Mouse (Mus musculus): ENCODE data around the gene Cebpb.
"Not testable (repeated sequence)": the region's sequence is repeated elsewhere in the genome, so short reads cannot be mapped to it uniquely, and the experiment has no call there.

Gene Cebpb

DNA sequence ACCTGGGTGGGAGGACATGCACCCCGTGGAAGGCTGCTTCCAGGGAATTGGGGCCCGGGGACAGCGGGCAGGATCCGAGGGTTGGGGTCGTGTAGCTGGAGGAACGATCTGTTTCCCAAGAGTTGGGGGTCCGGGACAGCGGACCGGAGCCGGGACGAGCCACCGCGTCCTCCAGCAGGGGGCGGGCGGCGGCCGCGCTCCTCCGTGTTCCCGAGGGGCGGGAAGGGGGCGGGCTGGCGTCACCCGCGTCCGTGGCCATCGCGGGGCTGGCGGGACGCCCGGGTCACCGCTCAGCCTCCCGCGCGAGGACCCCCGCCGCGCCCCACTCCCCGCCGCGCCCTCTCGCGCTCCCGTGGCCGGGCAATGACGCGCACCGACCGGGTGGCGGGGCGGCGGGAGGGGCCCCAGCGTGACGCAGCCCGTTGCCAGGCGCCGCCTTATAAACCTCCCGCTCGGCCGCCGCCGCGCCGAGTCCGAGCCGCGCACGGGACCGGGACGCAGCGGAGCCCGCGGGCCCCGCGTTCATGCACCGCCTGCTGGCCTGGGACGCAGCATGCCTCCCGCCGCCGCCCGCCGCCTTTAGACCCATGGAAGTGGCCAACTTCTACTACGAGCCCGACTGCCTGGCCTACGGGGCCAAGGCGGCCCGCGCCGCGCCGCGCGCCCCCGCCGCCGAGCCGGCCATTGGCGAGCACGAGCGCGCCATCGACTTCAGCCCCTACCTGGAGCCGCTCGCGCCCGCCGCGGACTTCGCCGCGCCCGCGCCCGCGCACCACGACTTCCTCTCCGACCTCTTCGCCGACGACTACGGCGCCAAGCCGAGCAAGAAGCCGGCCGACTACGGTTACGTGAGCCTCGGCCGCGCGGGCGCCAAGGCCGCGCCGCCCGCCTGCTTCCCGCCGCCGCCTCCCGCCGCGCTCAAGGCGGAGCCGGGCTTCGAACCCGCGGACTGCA, at the start of gene Cebpb:
TSS of gene Cebpb (plus strand) at position 418 of the 954 bp plus-strand sequence.
- peak; percentile 89 for DNase-seq (ENCODE audit: low spot score)

DNA sequence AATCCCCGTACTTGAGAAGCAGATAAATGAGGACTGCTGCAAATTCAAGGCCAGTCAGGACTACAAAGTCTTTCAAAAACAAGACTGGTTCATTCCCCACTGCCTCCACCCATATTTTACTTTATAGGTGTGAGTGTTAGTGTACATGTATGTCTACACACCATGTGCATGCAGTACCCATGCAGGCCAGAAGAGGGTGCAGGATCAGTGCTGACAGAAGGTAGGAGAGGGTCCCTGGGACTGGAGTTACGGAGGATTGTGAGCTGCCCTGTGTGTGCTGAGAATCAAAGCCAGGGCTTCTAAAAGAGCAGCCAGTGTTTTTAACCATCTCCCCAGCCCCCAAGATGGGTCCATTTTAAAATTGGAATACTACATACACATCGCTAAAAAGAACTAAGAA, 48.4 kb upstream of the Cebpb start:
- DNase-seq (ENCODE audit: low spot score): no peak

DNA sequence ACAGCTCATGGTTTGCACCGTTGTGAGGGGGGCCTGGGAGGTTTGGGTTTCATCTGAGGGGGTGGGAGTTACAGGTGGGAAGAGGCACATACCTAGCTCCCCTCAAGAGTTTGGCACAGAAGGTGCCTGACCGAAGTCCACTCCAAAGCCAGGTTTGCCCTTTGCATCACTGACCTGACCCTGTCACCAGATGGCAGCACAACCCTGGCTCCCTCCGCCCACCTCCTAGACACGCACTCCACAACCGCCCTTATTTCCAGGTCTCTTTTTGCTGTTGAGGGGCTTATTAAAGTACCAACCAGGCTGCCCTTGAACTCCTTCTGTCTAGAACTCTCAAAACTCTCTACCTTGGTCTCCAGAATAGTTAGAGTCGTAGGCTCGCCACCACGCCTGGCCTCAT, 47.4 kb upstream of the Cebpb start:
- DNase-seq (ENCODE audit: low spot score): peak; percentile 74

DNA sequence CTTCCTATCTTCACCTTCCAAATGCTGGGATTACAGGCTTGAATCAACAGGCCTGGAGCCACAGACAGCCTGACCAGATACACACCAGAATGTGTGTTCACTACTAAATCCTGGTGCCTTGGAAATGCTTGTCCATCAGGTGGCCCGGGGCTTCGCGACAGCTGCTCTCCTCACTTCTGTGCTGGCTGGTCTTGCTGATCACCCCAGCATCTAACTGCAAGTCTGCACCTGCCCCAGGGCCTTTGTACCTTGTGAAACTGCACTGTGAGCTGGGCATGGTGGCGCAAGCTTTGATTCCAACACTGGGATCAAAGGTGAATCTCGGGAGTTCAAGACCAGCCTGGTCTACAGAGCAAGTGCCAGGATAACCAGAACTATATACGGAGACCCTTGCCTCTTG, 46.6 kb upstream of the Cebpb start:
- DNase-seq (ENCODE audit: low spot score): no peak

DNA sequence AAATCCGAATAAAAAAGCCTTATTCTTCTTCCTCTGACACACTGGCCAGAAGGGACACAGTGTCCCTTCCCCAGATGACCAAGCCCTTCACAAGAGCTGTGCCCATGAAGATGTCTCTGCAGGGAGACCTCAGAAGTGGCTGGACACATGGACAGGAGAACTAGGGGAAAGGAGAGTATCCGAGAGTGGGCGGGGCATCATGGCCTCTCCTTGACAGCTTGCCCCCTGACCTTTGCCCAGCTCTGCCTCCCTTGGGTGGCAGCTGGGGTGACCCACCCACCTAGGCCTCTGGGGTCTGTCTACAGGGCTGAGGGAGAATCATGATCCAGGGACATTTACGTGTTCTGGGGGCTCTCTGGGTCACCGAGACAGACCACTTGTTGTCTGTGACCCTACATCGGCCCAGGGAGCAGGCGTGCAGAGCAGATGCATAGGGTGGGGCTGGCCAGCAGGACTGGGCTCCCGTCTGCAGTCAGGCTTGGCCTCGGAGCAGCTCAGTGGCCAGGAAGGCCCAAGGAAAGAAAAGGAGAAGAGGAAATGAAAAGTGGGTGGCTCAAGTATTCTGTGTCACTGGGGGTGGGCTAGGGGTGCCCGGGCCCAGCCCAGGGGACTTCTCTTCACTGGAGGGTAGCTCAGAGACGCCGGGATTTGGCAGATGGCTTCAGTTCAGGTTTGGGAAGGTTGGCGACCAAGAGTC, 45.2 kb upstream of the Cebpb start:
- not testable (repeated sequence) for DNase-seq (ENCODE audit: low spot score)

DNA sequence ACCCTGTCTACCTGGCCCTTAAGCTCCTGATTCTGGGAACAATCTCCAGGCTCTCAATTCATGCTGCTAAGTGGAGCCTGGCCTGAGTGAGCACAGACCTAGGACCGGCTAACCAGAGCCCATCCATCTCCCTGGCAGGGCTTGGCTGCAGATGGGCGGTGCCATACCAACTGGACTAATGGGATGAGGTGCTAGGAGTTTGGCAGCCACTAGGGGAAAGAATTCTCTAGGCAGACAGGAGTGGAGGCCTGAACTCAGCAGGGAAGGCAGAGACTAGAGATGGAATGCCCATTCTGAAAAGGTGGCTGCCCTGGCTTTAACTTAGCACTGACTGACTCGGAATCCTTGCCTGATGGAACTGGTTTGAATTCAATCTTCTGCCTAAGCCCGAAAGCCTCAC, 42.3 kb upstream of the Cebpb start:
- DNase-seq (ENCODE audit: low spot score): no peak

DNA sequence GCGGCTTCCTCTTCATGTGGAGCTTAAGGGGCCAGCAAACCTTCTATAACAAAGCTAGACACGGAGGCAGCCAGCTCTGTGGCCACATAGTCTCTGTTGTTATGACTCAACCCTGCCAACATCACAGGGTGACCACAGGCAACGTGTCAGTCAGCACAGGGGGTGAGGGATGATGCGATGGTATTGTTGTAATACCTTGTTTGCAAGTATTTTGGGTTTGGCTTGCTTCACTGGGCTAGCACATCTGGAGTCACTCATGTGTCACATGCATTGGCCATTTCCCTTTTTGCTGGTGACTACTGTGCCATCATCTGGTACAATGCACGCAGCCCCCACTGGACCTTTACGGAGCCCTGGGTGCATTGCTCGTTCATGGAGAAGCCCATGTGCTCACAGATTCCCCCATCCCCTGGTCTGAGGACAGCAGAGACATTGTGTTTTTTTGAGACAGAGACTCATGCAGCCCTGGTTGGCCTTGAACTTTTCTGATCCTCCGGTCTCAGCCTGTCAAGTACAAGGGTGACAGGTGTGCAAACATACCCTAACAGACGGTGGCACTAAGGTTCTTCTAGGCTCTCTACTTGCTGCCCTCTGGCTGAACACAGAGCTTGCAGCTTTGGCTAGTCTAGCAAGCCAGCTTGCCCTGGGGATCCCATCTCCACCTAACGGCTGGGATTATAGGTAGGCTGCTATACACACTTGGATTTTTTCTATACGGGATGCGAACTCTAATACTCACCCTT, 39.3 kb upstream of the Cebpb start:
- no peak for DNase-seq (ENCODE audit: low spot score)

DNA sequence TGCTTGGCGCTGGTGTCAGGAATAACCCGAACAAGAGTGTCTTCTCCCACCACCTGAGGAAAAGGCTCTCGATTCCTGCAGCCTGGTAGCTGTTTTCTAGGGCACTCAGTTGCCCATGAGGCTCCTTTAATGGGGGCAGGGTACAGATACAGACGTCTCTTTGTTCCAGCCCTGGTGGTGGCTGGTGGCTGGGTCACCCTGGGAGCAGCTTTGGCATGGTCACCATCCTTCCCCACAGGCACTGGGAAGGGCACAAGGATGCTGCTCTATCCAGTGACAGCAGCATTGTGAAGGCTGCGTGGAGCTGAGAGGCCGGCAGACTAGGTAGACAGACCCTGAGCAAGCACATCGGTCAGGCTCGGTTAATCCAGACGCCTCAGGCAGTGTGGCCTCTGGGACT, 37.1 kb upstream of the Cebpb start:
- no peak for DNase-seq (ENCODE audit: low spot score)

DNA sequence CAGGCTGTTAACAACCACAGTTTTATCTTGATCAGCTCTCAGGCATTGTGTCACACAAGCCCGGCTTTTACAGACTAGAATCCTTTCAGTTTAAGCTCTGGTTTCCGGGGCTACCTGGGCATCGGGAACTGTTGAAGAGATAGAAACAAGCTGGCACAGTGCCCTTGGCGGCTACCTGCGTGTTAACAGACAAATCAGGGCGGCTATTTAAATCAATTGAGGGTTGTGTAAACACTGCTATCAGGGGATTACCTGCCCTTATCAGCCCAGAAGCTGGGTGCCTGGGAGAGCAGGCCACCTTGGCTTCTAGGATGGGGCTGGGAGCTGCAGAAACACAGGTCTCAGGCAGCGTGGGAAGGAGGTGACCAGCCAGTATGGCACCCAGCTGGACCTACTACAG, 36.0 kb upstream of the Cebpb start:
- no peak for DNase-seq (ENCODE audit: low spot score)

DNA sequence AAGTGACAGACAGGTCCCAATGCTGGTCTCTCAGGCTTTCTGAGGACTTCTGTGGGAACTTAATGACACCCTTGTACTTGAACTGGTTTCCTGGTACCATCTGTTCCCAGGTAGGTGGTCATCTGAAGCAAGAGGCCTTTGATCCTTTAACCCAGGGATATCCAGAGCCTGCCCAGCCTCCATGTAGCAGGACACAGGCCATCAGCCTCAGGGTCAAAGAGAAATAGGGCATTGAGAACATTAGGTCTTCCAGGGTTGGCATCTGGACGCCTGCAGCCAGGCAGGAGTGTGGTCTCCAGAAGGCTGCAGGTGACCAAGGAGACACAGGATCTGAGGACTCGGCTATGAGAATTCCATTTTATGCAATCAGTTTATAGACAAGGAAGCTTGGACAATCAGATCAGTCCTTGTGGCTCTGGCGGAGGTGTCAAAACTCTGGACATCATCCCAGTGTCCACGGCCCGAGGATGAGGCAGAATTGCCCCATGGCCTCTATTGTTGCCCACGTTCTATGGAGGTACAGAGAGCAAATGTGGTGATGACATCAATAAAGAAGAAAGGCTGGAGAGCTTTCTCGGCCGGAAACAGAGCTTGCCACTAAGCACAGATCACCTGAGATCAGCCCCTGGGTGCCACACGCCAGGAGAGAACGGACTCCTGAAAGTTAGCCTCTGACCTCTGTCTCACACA, 33.7 kb upstream of the Cebpb start:
- no peak for DNase-seq (ENCODE audit: low spot score)

DNA sequence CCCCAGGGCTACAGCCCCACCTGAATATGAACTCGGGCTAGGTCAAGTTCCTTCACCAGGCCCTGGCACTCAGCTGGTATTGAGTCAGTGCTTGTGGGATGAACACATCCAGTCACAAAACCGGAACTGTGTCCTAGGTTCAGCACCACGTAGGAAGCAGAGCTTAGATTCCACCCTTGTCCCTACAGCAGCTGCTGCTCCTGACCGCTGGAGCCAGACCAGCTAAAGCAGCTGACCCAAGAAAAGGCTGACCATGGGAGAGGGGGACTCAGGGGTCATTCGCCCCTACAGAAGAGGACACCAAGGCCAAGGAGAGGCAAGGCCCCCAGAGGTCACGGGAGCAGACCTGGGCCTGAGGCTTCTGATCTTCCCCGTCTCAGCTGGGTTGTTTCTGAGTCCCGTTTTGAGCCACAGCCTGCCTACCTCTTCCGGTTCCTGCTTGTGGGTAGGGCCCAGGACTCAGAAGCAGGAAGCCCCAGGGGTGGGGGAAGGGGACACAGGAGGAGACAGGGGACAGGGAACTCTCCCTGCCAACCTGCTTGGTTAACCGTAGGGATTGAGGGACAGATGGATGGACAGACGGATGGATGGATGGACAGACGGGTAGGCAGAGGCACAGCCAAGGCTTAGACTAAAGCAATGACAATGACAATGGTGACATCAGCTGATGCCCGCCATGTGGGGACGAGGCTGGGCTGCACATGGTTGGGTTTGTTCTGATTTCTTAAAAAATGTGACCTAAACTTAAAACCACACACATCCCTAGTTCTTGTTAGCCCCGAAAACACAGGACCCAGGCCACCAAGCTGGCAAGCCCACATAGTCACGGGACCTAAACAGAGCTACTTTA, 31.9 kb upstream of the Cebpb start:
- DNase-seq (ENCODE audit: low spot score): no peak

DNA sequence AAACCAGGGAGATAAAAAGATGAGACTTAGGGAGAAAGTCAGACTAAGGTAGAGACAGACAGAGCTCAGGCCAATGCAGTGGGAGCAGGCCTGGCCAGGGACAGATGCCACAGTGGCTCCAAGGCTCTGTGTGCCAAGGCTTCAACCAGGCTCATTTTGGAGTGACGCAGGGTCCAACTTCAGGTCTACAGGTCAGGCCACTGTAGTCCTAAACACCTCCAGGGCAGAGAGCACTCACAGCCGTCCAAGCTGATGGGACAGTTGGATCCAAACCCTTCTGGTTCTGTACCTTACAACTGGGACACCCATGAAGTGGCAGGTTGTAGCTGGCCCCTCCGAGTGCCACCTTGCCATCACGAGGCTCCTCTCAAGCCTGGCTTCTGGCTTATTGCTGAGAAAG, 30.7 kb upstream of the Cebpb start:
- no peak for DNase-seq (ENCODE audit: low spot score)

DNA sequence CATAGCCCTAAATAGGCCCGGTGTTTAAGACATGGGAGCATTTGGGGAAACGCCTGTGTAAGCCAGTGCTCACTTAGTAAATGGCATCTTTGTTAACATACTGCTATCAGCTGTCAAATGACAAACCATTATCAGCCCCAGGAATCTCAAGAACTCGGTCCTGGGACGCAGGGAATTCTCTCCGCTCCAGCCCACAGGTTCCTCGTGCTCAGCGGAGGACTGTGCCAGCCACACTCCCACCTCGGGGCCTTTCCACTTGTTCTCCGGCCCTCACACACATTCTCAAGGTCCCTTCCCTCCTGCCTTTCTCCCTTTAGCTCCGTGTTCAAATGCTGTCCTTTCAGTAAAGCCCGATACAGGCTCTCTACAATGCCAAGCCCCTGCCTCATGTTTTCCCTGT, 30.0 kb upstream of the Cebpb start:
- no peak for DNase-seq (ENCODE audit: low spot score)

DNA sequence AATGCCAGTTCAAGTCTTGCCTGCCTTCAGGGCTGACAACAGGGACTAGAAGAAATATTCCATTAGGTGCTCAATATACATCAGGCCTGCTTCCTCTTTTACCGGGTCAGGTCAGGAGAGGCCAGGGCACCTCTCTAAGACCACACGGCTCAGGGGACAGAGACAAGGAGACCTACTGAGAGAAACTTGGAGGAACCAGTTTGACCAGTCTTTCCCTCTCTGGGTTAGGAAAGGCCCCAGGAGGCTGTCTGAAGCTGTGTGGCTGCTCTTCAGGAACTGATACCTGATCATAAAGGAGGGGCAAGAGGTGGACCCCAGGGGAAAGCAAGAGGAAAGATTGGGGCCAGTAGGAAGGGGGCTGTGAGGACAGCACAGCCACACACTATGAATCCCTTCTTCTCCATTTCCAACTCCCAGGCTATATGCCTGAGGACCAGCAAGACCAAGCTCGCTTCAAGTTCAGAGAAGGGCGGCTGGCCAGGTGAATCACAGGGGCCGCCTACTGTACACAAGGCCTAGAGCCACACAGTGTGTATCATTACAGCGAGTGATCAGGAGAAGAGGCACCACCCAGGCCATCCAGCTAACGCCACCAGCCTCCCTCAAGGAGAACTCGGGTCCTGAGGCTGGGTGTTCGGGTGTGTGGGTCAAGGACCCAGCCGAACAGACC, 29.4 kb upstream of the Cebpb start:
- DNase-seq (ENCODE audit: low spot score): no peak

DNA sequence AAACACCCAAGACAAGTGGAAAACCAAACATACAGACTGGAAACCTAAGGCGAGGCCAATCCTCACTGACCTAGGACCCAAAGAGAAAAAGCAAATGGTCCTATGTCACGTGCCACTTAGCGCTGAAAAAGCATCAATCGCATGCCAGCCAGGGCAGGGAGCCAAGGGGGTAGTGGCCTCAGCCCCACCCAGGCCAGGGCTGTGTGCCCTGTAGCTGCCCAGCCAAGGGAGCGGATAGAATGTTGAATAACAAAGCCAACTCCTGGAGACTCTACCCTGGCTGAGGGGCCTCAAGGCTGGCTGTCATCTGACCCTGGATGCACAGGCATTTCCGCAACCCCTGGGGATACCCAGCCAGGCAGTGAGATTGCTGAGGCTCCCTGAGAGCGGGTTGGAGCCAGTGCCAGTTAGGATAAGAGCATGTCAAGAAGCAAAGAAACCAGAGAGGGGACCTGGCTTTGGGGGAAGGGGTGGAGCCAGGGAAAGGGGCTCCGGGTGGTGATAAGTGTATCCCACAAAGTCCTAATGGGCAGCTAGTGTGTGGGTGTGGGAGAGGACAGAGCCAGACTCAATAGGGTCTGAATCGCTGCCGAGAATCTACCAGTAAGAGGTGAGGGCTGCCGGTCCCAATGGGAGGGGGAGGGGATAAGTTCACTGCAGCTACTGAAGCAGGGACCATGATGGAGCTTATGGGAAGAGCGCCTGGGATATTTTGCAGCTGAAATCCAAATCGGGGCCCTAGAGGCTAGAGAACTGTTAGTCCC, 28.7 kb upstream of the Cebpb start:
- DNase-seq (ENCODE audit: low spot score): no peak

DNA sequence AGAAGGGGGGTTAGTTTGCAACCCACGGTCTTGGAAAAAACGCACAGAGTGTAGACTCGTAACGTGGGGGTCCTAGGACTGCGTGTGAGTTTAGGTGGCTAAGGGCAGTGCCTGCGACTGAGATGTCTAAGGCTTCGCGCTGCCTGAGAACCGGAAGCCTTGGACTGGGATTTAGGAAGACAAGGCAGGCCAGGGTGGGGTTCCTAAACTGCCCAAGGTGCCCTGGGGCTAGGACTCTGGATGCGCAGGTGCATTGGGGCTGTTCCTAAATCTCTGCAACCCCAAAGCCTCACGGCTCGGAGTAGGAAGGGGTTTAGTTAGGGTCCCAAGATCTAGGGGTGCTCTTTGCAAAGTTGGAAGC, 28.1 kb upstream of the Cebpb start:
- no peak for DNase-seq (ENCODE audit: low spot score)

DNA sequence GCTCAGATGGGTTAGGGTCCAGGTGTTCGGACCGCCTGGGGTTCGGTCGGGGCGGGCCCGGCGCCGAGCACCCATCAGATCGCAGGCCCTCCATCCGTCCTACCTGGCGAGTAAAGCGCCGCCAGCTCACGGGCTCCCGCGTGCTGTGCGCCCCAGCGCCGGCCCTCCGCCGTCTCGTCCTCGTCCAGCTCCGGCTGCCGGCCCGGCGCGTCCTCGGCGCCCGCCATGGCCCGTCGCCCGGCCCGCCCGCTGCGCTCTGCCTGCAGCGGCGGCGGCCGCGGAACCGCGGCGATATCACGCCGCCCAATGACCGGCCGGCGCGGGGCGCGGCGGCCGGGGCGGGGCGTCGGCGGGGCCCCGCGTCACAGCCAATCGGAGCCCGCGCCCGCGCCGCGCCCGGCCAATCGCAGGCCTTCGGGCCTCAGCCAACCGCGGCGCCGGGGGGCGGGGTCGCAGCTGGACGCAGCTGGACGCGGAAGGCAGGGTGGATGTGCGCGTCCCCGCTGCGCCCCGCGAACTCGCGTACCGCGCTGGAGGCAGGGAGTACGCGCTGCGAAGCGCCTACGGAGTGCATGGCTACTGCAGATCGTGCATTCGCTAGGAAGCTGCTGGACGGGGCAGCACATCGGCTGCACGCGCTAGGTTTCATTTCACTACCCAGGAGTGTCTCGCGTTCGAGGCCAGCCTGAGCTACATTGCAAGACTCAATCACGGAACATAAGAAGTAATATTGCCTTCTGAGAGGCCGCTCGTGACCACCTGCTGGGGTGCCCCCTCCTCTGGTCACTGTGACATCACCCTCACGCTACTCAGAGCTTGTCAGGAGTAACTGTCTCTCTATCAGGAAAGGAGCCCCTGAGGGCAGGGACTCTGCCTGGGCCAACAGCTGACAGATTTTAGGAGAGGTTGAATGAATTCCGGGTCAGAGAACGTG, 27.2 kb upstream of the Cebpb start, which contains the start of gene Gm20431:
TSS of gene Gm20431 (minus strand) at position 227 of the 934 bp plus-strand sequence.
- DNase-seq (ENCODE audit: low spot score): peak; percentile 91

DNA sequence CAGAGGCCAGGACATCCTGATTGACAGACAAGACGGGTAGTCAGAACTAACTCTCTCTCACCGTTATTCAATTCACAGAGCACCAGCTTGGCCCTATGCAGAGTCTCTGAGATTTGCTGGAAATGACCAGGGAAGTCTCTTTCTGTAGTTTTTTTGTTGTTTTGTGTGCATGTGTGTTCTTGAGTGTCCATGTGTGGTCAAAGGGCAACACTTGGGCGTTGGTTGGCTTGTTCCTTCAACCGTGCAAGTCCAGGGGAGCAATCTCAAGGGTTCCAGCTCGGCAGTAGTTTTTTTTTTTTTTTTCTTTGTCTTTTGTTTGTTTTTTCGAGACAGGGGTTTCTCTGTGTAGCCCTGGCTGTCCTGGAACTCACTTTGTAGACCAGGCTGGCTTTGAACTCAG, 26.0 kb upstream of the Cebpb start:
- no peak for DNase-seq (ENCODE audit: low spot score)
